Mouse (Mus musculus) telencephalon, adult 2 months (tissue): ENCODE data around the gene Fam240b.
A peak's percentile ranks its signal among the peaks of the same experiment; 100 is the strongest.

ENCODE experiments used
- DNase-seq: peaks from one replicate; pipeline ENCODE4 v3.0.0-alpha.2; 2011; ENCODE audit warnings: low read depth, low spot score

Fam240b gene

GRCm38 (mm10) chr13:64440592-64440991 is 57.0 kb downstream of the Fam240b start:
- DNase-seq, result no peak

GRCm38 (mm10) chr13:64439471-64439870 is 58.1 kb downstream of the Fam240b start:
- no peak for DNase-seq

- no peak for DNase-seq
Observed at GRCm38 (mm10) chr13:64438863-64439452, 58.6 kb downstream of the Fam240b start.

- no peak for DNase-seq
Observed at GRCm38 (mm10) chr13:64437801-64438200, 59.8 kb downstream of the Fam240b start.

- DNase-seq, result peak; percentile 99
Observed at GRCm38 (mm10) chr13:64432017-64432995, 65.3 kb downstream of the Fam240b start, which contains the start of gene Cdk20. Gene Cdk20 (plus strand): TSS chr13:64432314.
